Mouse (Mus musculus): ENCODE data around the gene Ccdc50.

GRCm38 (mm10) chr16:27374139-27374538 lies 14.5 kb upstream of the Ccdc50 start:
- no peak for TF ChIP-seq CTCF (IDR thresholded peaks at IDR 0.05; ENCODE audit: low read depth)
- no peak for TF ChIP-seq EP300 (optimal IDR thresholded peaks at IDR 0.05)
